Mouse (Mus musculus) megakaryocyte, adult 5-6 weeks (primary cell): ENCODE measurements around the gene Hip1. TPM values are rescaled to one million over a fixed set of nuclear protein-coding genes. Genes with fewer than 3 reads are reported as not detected.

Experiments used
- ATAC-seq: 2 replicates; pipeline ENCODE4 v1.8.0; 2016; ENCODE audit warnings: mild to moderate bottlenecking, inconsistent platforms; ENCODE audit not compliant: poor library complexity, severe bottlenecking
- total RNA-seq, 2 experiments: library from RNA; stranded (forward) in 1 of 2; stranded (reverse) in 1 of 2; fragments of 153-499, 151-499 nt in 1 of 2; fragments of 221-1000, 200-1000 nt in 1 of 2; gene quantifications; 2 replicates each; pipeline versions ENCODE4 v1.2.3 to v1.2.4; 2015 to 2017

The Hip1 gene
- 21.6 and 28.9 TPM in 2 replicates for total RNA-seq (2015)
- total RNA-seq (2017), result 34.7 and 39.9 TPM in 2 replicates

GRCm38 (mm10) chr5:135544865-135545797 lies at the start of gene Hip1:
TSS of gene Hip1 (minus strand) at chr5:135545120.
- ATAC-seq, result peak; percentile 93

GRCm38 (mm10) chr5:135589996-135590784 lies 45.3 kb upstream of the Hip1 start:
- no peak for ATAC-seq

DNA sequence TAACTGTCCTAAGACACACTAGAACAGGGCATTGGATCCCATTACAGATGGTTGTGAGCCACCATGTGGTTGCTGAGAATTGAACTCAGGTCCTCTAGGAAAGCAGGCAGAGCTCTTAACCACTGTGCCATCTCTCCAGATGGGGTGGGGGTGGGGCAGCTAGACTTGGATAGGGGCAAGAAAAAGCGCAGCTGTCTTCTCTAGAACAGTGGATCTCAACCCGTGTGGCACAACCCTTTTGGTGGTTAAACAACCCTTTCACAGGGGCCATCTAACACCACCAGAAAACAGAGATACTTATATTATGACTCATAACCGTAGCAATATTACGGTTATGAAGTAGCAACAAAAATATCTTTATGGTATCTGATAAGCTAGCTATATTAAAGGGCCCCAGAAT lies 42.8 kb upstream of the Hip1 start:
- ATAC-seq, result no peak

DNA sequence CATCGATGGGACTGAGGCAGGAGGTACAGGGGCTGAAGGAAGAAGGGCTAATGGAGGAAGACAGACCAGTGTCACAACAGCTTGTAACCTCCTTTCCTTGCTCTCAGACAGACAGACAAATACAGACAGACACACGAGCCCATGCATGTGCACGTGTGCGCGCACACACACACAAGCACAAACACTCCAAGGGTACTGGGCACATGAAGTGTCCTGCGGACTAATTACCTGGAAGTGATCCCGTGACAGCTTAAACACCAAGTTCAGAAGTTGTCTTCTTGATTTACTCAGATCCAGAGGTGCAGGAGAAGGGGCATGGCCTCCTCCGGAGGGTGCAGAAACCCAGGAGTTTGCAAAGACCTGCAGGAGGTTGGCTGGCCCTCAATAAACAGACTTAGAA lies 40.8 kb upstream of the Hip1 start:
- no peak for ATAC-seq

- 0 out of 2 replicates have a peak, but pooled peaks have one; percentile 18 for ATAC-seq
Observed at GRCm38 (mm10) chr5:135582330-135582729, 37.4 kb upstream of the Hip1 start.

- no peak for ATAC-seq
Observed at GRCm38 (mm10) chr5:135579331-135579751, 34.4 kb upstream of the Hip1 start.

GRCm38 (mm10) chr5:135576055-135576454 lies 31.1 kb upstream of the Hip1 start:
- ATAC-seq, result no peak

- peak; percentile 83 for ATAC-seq
Observed at GRCm38 (mm10) chr5:135573006-135573405, 28.1 kb upstream of the Hip1 start, which contains the start of gene Ccl24. TSS of gene Ccl24 (minus strand) at chr5:135573049.

DNA sequence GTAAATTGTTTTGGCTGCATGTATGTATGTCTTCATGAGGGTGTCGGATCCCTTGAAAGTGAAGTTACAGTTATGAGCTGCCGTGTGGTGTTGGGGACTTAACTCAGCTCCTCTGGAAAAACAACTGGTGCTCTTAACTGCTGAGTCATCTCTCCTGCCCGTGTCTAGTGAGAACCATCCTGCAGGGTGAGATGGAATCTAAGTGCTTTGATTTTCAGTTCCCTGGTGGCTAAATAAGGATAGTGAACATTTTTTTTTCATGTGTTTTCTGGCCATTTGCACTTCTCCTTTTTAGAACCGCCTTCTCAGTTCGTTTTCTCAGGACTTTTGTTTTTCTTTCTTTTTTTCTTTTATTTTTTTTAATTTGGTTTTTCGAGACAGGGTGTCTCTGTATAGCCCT lies 23.8 kb upstream of the Hip1 start:
- ATAC-seq, result peak; percentile 60

GRCm38 (mm10) chr5:135567556-135568265 lies 22.8 kb upstream of the Hip1 start:
- no peak for ATAC-seq

DNA sequence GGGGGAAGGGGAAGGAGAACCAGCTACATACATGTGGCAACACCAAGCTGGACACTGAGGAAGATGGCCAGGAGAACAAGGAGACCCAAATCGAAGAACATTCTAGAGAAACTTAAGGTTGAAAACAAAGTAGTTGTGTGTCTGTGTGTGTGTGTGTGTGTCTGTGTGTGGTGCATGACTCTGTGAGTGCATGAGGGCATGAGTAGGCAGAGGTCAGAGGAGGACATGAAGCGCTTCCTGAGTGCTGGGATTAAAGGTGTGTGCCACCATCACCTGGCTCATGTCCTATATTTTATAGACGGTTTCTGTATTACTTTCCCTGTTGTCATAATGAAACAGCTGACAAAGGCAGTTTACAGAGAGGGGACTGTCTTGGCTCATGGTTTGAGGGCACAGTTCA lies 18.5 kb upstream of the Hip1 start, which contains the start of gene Ccl26:
Gene Ccl26, minus strand, starts transcription at position 101 of the 400 bp plus-strand sequence.
- no peak for ATAC-seq

GRCm38 (mm10) chr5:135557671-135558070 lies 12.8 kb upstream of the Hip1 start:
- no peak for ATAC-seq

DNA sequence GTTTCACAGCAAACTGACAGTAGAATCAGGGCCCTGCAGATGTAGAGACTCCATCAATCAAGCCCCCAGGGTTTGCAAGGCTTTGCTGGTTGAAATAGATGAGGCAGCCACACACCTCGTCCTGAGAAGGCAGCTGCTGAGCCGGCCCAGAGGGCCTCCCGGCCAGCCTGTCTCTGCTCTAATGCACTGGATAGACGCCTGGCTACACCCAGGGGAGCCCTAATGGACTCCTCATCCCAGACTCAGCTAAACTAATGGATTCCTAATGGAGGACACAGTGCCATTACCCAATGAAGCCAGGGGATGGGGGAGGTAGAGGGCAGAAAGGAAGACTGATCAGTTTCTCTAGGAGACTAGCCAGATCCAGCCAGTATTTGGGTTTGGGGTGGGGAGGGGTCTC lies 12.1 kb upstream of the Hip1 start:
- ATAC-seq, result no peak

- ATAC-seq, result no peak
Observed at GRCm38 (mm10) chr5:135556259-135556658, 11.3 kb upstream of the Hip1 start.

- ATAC-seq, result 0 out of 2 replicates have a peak, but pooled peaks have one; percentile 47
Observed at GRCm38 (mm10) chr5:135551591-135551990, 6.7 kb upstream of the Hip1 start.

- ATAC-seq, result peak; percentile 59
Observed at GRCm38 (mm10) chr5:135550910-135551309, 6.0 kb upstream of the Hip1 start.

- no peak for ATAC-seq
Observed at GRCm38 (mm10) chr5:135547990-135548389, 3.1 kb upstream of the Hip1 start.

DNA sequence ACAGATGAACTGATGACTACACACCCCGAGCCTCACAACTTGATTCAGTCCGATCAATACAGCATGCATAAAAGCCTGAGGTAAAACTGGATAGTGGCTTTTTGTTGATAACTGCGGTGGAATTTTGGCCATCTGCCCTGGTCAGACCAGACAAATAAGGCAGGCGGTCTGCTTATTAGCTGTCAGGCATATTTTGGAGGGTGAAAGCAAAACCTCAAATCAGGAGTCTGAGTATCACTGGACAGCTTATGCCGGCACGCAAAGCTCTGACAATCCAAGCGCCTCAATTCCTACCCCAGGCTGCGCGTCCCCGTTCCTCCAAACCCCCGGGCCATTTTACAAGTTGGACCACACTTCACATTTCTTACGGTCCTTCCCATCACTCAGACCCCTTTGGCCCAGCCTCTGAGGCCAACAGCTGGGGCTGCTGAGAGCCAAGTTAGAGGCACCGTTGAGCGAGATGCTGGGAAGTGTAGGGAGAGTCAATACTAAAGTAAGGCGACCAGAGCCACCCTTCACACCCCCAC lies 825 bp downstream of the Hip1 start:
- ATAC-seq, result no peak

GRCm38 (mm10) chr5:135537794-135538214 lies 7.1 kb downstream of the Hip1 start:
- ATAC-seq, result peak; percentile 50

DNA sequence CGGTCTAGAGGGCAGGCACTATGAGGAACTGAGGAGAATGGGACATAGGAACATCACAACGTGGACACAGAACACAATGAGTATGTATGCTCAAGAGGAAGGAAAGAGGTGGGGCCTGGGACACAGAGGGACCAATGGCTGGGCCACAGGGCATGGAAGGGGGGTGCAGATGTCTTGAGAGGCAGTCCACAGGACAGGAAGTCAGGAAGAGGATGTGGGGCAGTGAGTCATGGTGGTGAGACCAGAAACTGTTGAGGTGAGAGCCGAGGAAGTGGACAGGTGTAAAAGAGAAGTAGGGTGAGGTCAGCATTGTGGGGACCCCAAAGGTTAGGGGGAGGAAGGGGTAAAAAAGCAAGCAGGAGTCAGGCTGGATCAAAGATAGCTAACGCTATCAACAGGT lies 7.6 kb downstream of the Hip1 start:
- peak; percentile 98 for ATAC-seq
